Mouse (Mus musculus) intestine, embryonic 16.5 days (tissue): ENCODE results near the gene Btbd1. TPM values are rescaled to one million over a fixed set of nuclear protein-coding genes. Genes with fewer than 3 reads are reported as not detected.

Source experiments
- ATAC-seq: fragments of 200-750 bp; cut with Nextera tagmentation; 2 replicates; pipeline ENCODE4 v1.8.0; 2017; ENCODE audit warnings: moderate TSS enrichment, moderate library complexity
- H3K27ac ChIP-seq: fragments of 300-500 bp; sonication (generic); 2 replicates; pipeline ENCODE4 v1.5.1; 2014; ENCODE audit warnings: mild to moderate bottlenecking, low read length
- H3K27me3 ChIP-seq: fragments of 300-500 bp; sonication (generic); replicated peaks from 2 replicates; pipeline ENCODE4 v1.6.1; 2014; ENCODE audit warnings: low read length, control low read depth, mixed read lengths; ENCODE audit not compliant: control insufficient read depth, insufficient read depth
- H3K36me3 ChIP-seq: fragments of 300-500 bp; sonication (generic); 2 replicates; pipeline ENCODE4 v1.6.1; 2014; ENCODE audit warnings: low read length, control low read depth; ENCODE audit not compliant: control insufficient read depth, insufficient read depth
- H3K4me1 ChIP-seq: fragments of 300-500 bp; sonication (generic); 2 replicates; pipeline ENCODE4 v1.6.1; 2014; ENCODE audit warnings: low read length, control low read depth, mixed read lengths; ENCODE audit not compliant: control insufficient read depth, insufficient read depth
- H3K4me2 ChIP-seq: fragments of 300-500 bp; sonication (generic); 2 replicates; pipeline ENCODE4 v1.6.1; 2014; ENCODE audit warnings: low read depth, low read length, control low read depth
- H3K4me3 ChIP-seq: fragments of 300-500 bp; sonication (generic); 2 replicates; pipeline ENCODE4 v1.5.1; 2014; ENCODE audit warnings: mild to moderate bottlenecking, low read length
- H3K9ac ChIP-seq: fragments of 300-500 bp; sonication (generic); 2 replicates; pipeline ENCODE4 v1.6.1; 2014; ENCODE audit warnings: low read depth, low read length
- H3K9me3 ChIP-seq: fragments of 300-500 bp; sonication (generic); 2 replicates; pipeline ENCODE4 v1.6.1; 2016; ENCODE audit warnings: low read length, control low read depth; ENCODE audit not compliant: control insufficient read depth
- WGBS: fragments of 180-500 bp; shearing (Covaris S2); extraction: QIAGEN DNeasy Blood & Tissue Kit; methylation state at CpG from one replicate; pipeline ENCODE4 v1.1.7; 2014; 5-methylcytosine and 5-hydroxymethylcytosine counted together
- polyA plus RNA-seq: library from polyadenylated mRNA; unstranded; fragments of >200 nt; fragmentation: Nextera tagmentation; extraction: Ambion mirVana; gene quantifications from 2 replicates; pipeline ENCODE4 v1.2.1, GENCODE M21; 2015

Gene Btbd1
- polyA plus RNA-seq, 1 experiment from 2014 or later = 23.0 TPM

- H3K4me3 ChIP-seq = peak overlapping the region; percentile 82
- no peaks in the 10 kb centered on the region for H3K9me3 ChIP-seq
- 22% methylated on average over 17 of the region's 17 CpGs for WGBS
- peak overlapping the region; percentile 83 for H3K4me2 ChIP-seq
- peak; percentile 5; the same call in 1 of the 2 replicates for ATAC-seq
- no peaks in the 10 kb centered on the region for H3K36me3 ChIP-seq
- H3K9ac ChIP-seq = peak overlapping the region; percentile 92
- no peaks in the 10 kb centered on the region for H3K27me3 ChIP-seq
- H3K27ac ChIP-seq = peak overlapping the region; percentile 94
- peaks cover 30% of the 10 kb centered on the region for H3K4me1 ChIP-seq
Measured at GRCm38 (mm10) chr7:81827806-81828667, 1.2 kb downstream of the Btbd1 start.

- Histone ChIP-seq H3K27me3 (no peaks in the 10 kb centered on the region), H3K4me3 (no peak overlapping the region), H3K9ac (no peak overlapping the region), H3K4me1 (peaks cover 30% of the 10 kb centered on the region), H3K36me3 (no peaks in the 10 kb centered on the region), H3K9me3 (no peaks in the 10 kb centered on the region), H3K4me2 (peak overlapping the region; percentile 26; the same call in 1 of the 2 replicates), H3K27ac (no peak overlapping the region)
- 28% methylated on average over 3 of the region's 3 CpGs for WGBS
- no peak for ATAC-seq
Measured at GRCm38 (mm10) chr7:81825381-81825780, 3.9 kb downstream of the Btbd1 start.

- no peak for ATAC-seq
- Histone ChIP-seq H3K4me2 (no peak overlapping the region), H3K9ac (no peak overlapping the region), H3K4me1 (peaks cover 27% of the 10 kb centered on the region), H3K27me3 (no peaks in the 10 kb centered on the region), H3K9me3 (no peaks in the 10 kb centered on the region), H3K4me3 (no peak overlapping the region), H3K36me3 (no peaks in the 10 kb centered on the region), H3K27ac (no peak overlapping the region)
- whole genome bisulfite sequencing = 58% methylated on average over 3 of the region's 3 CpGs
Measured at GRCm38 (mm10) chr7:81824906-81825305, 4.3 kb downstream of the Btbd1 start.

- no peak overlapping the region for H3K4me3 ChIP-seq
- H3K36me3 ChIP-seq = no peaks in the 10 kb centered on the region
- no peak overlapping the region for H3K4me2 ChIP-seq
- H3K4me1 ChIP-seq = no peaks in the 10 kb centered on the region
- no peak overlapping the region for H3K9ac ChIP-seq
- WGBS = 77% methylated on average over 5 of the region's 5 CpGs
- no peaks in the 10 kb centered on the region for H3K9me3 ChIP-seq
- no peak overlapping the region for H3K27ac ChIP-seq
- H3K27me3 ChIP-seq = no peaks in the 10 kb centered on the region
- ATAC-seq = no peak; the same call in 1 of the 2 replicates
Measured at GRCm38 (mm10) chr7:81806067-81806466, 23.2 kb downstream of the Btbd1 start.

- Histone ChIP-seq H3K9ac (peak within 1 kb of the TSS; percentile 87), H3K4me2 (peak within 1 kb of the TSS; percentile 76), H3K27me3 (no peaks in the 10 kb centered on the region), H3K27ac (peak within 1 kb of the TSS; percentile 99), H3K9me3 (no peaks in the 10 kb centered on the region), H3K4me3 (peak within 1 kb of the TSS; percentile 76), H3K36me3 (peaks cover 5% of the 10 kb centered on the region; the same call in 1 of the 2 replicates), H3K4me1 (peaks cover 10% of the 10 kb centered on the region)
- ATAC-seq = peak; percentile 97
- WGBS = under 1% methylated on average over 38 of the region's 38 CpGs
Measured at GRCm38 (mm10) chr7:81789095-81789757, 40.0 kb downstream of the Btbd1 start, which contains the start of gene 3110040N11Rik. Gene 3110040N11Rik, minus strand, starts transcription at chr7:81789478.

GRCm38 (mm10) chr7:81788536-81788935 is 40.7 kb downstream of the Btbd1 start:
- Histone ChIP-seq H3K36me3 (peaks cover 5% of the 10 kb centered on the region; the same call in 1 of the 2 replicates), H3K4me2 (peak overlapping the region; percentile 76), H3K4me3 (peak overlapping the region; percentile 76), H3K4me1 (peaks cover 10% of the 10 kb centered on the region), H3K9me3 (no peaks in the 10 kb centered on the region), H3K9ac (peak overlapping the region; percentile 87), H3K27ac (peak overlapping the region; percentile 99), H3K27me3 (no peaks in the 10 kb centered on the region)
- peak; percentile 41 for ATAC-seq
- WGBS = 6% methylated on average over 5 of the region's 5 CpGs

GRCm38 (mm10) chr7:81777667-81778218 is 51.5 kb downstream of the Btbd1 start:
- peaks cover 4% of the 10 kb centered on the region; the same call in 1 of the 2 replicates for H3K4me1 ChIP-seq
- H3K4me3 ChIP-seq = no peak overlapping the region
- H3K36me3 ChIP-seq = peaks cover 15% of the 10 kb centered on the region
- no peaks in the 10 kb centered on the region for H3K9me3 ChIP-seq
- WGBS = 71% methylated on average over 10 of the region's 10 CpGs
- H3K9ac ChIP-seq = no peak overlapping the region
- ATAC-seq = no peak
- no peaks in the 10 kb centered on the region for H3K27me3 ChIP-seq
- H3K4me2 ChIP-seq = no peak overlapping the region
- H3K27ac ChIP-seq = no peak overlapping the region

GRCm38 (mm10) chr7:81775325-81775724 is 53.9 kb downstream of the Btbd1 start:
- no peaks in the 10 kb centered on the region for H3K9me3 ChIP-seq
- no peak overlapping the region for H3K9ac ChIP-seq
- H3K4me3 ChIP-seq = no peak overlapping the region
- H3K27me3 ChIP-seq = no peaks in the 10 kb centered on the region
- 78% methylated on average over 5 of the region's 5 CpGs for WGBS
- ATAC-seq = no peak
- peaks cover 6% of the 10 kb centered on the region for H3K36me3 ChIP-seq
- H3K27ac ChIP-seq = no peak overlapping the region
- peaks cover 4% of the 10 kb centered on the region; the same call in 1 of the 2 replicates for H3K4me1 ChIP-seq
- H3K4me2 ChIP-seq = no peak overlapping the region
